Mouse (Mus musculus) liver, embryonic 13.5 days (tissue): ENCODE data around the gene Akt1. TPM values are rescaled to one million over a fixed set of nuclear protein-coding genes. Genes with fewer than 3 reads are reported as not detected.
A peak's percentile ranks its signal among the peaks of the same experiment; 100 is the strongest.

ENCODE experiments used
- ATAC-seq: fragments of 200-750 bp; cut with Nextera tagmentation; 2 replicates; pipeline ENCODE4 v1.8.0; 2017; ENCODE audit warnings: low read depth, mild to moderate bottlenecking, moderate number of reproducible peaks, moderate library complexity
- DNase-seq: peaks from one replicate; pipeline ENCODE4 v3.0.0; 2022
- H3K27ac ChIP-seq: fragments of 300-500 bp; sonication (generic); 2 replicates; pipeline ENCODE4 v1.5.1; 2015; ENCODE audit warnings: moderate library complexity, mild to moderate bottlenecking, inconsistent platforms
- H3K27me3 ChIP-seq: fragments of 300-500 bp; sonication (generic); 2 replicates; pipeline ENCODE4 v1.6.1; 2015; ENCODE audit warnings: mild to moderate bottlenecking, inconsistent platforms
- H3K36me3 ChIP-seq: fragments of 300-500 bp; sonication (generic); 2 replicates; pipeline ENCODE4 v1.6.1; 2015; ENCODE audit warnings: mild to moderate bottlenecking, inconsistent platforms
- H3K4me1 ChIP-seq: fragments of 300-500 bp; sonication (generic); replicated peaks from 2 replicates; pipeline ENCODE4 v1.6.1; 2015; ENCODE audit warnings: inconsistent platforms
- H3K4me2 ChIP-seq: fragments of 300-500 bp; sonication (generic); 2 replicates; pipeline ENCODE4 v1.6.1; 2015; ENCODE audit warnings: inconsistent platforms, mild to moderate bottlenecking, moderate library complexity
- H3K4me3 ChIP-seq: fragments of 300-500 bp; sonication (generic); replicated peaks from 2 replicates; pipeline ENCODE4 v1.5.1; 2015; ENCODE audit warnings: mild to moderate bottlenecking, inconsistent platforms
- H3K9ac ChIP-seq: fragments of 300-500 bp; sonication (generic); 2 replicates; pipeline ENCODE4 v1.6.1; 2015; ENCODE audit warnings: mild to moderate bottlenecking, inconsistent platforms
- H3K9me3 ChIP-seq: fragments of 300-500 bp; sonication (generic); replicated peaks from 2 replicates; pipeline ENCODE4 v1.6.1; 2016; ENCODE audit warnings: inconsistent platforms
- WGBS: fragments of 180-500 bp; shearing (Covaris S2); methylation state at CpG from one replicate; pipeline ENCODE4 v1.1.7; 2015; ENCODE audit not compliant: insufficient replicate concordance; 5-methylcytosine and 5-hydroxymethylcytosine counted together
- polyA plus RNA-seq: library from polyadenylated mRNA; unstranded; fragments of >200 nt; fragmentation: Nextera tagmentation; extraction: Ambion mirVana; gene quantifications from 2 replicates; pipeline ENCODE4 v1.2.1, GENCODE M21; 2015

Akt1 gene
- polyA plus RNA-seq, 1 experiment from 2014 or later: 17.9 TPM

DNA sequence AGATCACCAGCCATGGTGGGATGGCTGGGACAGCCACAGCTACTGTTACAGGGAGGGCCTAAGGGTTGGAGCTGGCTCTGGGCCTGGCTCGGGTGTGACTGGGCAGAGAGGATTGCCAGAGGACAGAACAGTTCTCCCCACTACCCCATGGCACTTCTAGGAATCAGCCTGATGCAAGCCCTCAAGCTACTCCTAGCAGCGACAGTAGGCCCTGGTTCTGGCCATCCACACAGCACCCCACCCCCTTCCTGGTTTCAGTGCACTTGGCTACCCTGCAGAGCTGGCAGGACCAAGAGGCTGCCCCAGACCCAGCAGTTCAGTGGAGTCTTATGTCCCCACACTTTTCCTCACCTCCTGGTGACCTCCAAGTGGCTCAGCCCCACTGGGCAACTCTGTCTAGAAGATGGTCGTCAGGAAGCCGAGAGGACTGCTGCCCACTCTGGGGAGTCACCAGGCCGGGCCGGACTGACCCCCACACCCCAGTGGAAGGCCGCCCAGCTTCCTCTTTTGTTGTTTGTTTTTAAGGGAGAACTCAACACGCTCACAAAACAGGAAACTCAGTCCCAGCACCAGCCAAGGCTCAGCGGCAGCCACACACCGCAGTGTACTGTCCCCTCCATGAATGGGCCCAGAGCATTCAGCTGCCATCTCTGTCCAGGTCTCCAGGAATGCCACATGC, 6.9 kb downstream of the Akt1 start:
- no peak for ATAC-seq

DNA sequence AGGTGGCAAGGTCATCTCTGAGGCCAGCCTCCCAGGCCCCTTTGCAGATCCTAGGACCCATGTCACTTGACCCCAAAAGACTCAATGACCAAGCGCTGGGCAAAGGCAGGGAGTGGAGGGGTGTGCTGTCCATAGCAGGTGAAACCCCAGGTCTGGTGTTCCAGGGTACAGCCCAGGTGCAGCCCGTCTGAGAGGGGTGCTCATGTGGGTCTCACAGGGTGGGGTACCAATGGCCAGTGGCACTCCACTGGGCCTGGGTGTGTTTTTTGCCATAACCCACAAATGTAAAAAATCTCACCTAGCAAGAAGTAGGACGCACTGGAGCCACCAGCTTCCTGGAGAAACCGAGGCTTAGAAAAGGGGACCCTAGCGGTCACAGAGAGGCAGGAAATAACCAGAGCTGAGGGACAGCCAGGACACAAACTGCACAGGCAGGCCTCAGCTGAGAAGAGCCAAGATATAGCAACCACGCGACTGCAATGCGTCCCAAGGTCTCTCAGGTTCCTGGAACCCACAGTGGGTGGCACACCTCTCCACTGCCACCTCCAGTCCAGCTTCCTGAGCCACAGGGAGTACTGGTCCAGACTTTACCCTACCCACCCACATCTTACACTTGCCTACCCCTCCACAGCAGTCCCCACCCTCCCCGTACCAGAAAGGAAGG, 8.7 kb downstream of the Akt1 start:
- Histone ChIP-seq H3K4me3 (no peak overlapping the region), H3K9ac (no peak overlapping the region), H3K27me3 (no peaks in the 10 kb centered on the region), H3K36me3 (peaks cover 95% of the 10 kb centered on the region), H3K4me2 (no peak overlapping the region), H3K9me3 (no peaks in the 10 kb centered on the region), H3K4me1 (peaks cover 54% of the 10 kb centered on the region), H3K27ac (peak overlapping the region; percentile 1; the same call in 1 of the 2 replicates)
- ATAC-seq (no peak), DNase-seq (no peak)
- WGBS: 77% methylated on average over 9 of the region's 9 CpGs

More for the DNA sequence above, 6.9 kb downstream of the Akt1 start:
- no peak overlapping the region for H3K4me2 ChIP-seq
- H3K36me3 ChIP-seq: peaks cover 85% of the 10 kb centered on the region
- 55% methylated on average over 10 of the region's 10 CpGs for WGBS
- peaks cover 62% of the 10 kb centered on the region for H3K4me1 ChIP-seq
- H3K9ac ChIP-seq: no peak overlapping the region
- no peak overlapping the region for H3K4me3 ChIP-seq
- no peaks in the 10 kb centered on the region for H3K27me3 ChIP-seq
- no peak for DNase-seq
- no peaks in the 10 kb centered on the region for H3K9me3 ChIP-seq
- H3K27ac ChIP-seq: no peak overlapping the region; the same call in 1 of the 2 replicates

DNA sequence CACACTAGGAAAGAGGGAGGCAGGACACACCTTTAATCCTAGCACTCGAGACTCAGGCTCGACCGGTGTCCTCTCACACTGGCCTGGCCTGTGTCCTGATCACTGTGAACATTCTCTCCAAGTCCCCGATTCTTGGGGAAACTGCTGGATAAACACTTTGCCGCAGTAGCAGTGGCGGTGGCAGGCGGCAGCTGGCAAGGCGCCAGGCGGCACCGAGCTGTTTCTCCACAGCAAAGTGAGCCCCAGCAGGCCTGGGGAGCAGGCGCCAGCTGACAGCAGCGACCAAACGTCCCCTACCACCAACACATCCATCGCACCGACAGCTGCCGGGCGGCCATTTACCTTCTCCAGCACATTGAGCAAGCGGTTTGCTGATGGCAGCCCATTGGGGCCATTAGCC, 9.2 kb downstream of the Akt1 start:
- DNase-seq (no peak), ATAC-seq (no peak)
- Histone ChIP-seq H3K4me1 (peaks cover 51% of the 10 kb centered on the region), H3K27ac (no peak overlapping the region; the same call in 1 of the 2 replicates), H3K36me3 (peaks cover 95% of the 10 kb centered on the region), H3K9ac (no peak overlapping the region), H3K4me3 (no peak overlapping the region), H3K9me3 (no peaks in the 10 kb centered on the region), H3K4me2 (no peak overlapping the region), H3K27me3 (no peaks in the 10 kb centered on the region)
- 79% methylated on average over 18 of the region's 18 CpGs for WGBS

DNA sequence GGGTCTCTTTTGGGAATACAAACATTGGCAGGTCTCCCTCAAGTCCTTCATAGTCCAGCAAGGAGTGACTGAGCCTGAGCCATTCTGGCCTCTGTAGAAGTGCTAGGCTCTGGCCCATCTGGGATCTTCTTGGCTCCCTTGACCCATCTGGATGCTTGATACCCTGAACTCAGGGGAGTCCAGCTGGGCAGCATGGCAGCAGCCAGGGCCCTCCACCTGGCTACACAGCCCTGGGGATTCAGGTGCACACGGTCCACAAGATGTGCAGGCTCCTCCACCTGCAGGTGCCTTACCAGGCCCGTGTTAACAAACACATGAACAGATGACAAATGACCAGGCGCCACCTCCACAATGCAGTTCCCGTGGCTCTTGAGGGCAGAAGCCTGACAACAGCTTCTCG, 10.0 kb downstream of the Akt1 start:
- no peak for DNase-seq
- H3K4me2 ChIP-seq: no peak overlapping the region
- H3K4me1 ChIP-seq: peaks cover 46% of the 10 kb centered on the region
- no peaks in the 10 kb centered on the region for H3K9me3 ChIP-seq
- H3K27me3 ChIP-seq: no peaks in the 10 kb centered on the region
- H3K4me3 ChIP-seq: no peak overlapping the region
- H3K9ac ChIP-seq: no peak overlapping the region
- no peak overlapping the region for H3K27ac ChIP-seq
- H3K36me3 ChIP-seq: peaks cover 93% of the 10 kb centered on the region
- WGBS: 80% methylated on average over 5 of the region's 5 CpGs
- ATAC-seq: no peak

DNA sequence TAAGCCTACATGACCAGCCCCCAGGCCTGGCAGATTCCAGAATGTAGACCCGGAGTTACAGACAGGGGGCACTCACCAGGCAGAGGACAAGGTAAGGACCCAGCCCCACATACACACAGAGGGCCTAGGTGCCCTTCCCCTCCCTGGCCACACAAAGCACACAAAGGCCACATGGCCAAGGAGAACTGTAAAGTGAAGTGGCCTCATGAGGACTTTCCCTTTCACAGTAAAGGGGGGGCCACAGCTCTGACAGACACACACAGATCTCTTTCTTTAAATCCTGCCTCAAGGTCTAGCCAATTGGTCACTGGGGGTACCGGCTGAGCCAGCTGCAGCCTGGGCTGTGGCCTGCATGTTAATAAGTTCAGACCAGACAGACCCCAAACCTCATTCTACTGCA, 10.6 kb downstream of the Akt1 start:
- H3K4me3 ChIP-seq: no peak overlapping the region
- peaks cover 93% of the 10 kb centered on the region for H3K36me3 ChIP-seq
- H3K4me2 ChIP-seq: no peak overlapping the region
- ATAC-seq: no peak
- 76% methylated on average over 2 of the region's 2 CpGs for WGBS
- H3K27me3 ChIP-seq: no peaks in the 10 kb centered on the region
- peaks cover 43% of the 10 kb centered on the region for H3K4me1 ChIP-seq
- H3K9ac ChIP-seq: no peak overlapping the region
- DNase-seq: no peak
- H3K27ac ChIP-seq: no peak overlapping the region
- H3K9me3 ChIP-seq: no peaks in the 10 kb centered on the region

DNA sequence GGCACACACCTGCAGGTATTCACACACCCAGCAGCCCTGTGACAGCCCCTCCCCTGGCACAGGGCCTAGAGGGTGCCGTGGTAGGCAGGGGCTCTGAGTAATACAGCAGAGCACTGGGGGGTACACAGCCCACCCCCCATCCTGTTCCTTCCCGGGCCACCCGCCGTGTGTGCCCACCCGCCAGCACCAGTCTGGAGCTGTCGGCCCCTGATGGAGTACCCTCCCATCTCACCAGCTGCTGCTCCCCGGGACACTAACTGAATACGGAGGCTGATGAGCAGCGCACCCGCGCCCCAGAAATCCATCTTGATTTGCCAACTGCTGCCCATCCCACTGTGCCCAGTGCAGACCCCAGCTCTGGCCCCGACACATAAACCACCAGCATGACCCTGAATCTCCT, 11.0 kb downstream of the Akt1 start:
- DNase-seq: no peak
- H3K27ac ChIP-seq: no peak overlapping the region
- H3K4me2 ChIP-seq: no peak overlapping the region
- no peak for ATAC-seq
- H3K4me1 ChIP-seq: peaks cover 43% of the 10 kb centered on the region
- H3K4me3 ChIP-seq: no peak overlapping the region
- no peak overlapping the region for H3K9ac ChIP-seq
- peaks cover 93% of the 10 kb centered on the region for H3K36me3 ChIP-seq
- WGBS: 84% methylated on average over 12 of the region's 12 CpGs
- H3K27me3 ChIP-seq: no peaks in the 10 kb centered on the region
- no peaks in the 10 kb centered on the region for H3K9me3 ChIP-seq

DNA sequence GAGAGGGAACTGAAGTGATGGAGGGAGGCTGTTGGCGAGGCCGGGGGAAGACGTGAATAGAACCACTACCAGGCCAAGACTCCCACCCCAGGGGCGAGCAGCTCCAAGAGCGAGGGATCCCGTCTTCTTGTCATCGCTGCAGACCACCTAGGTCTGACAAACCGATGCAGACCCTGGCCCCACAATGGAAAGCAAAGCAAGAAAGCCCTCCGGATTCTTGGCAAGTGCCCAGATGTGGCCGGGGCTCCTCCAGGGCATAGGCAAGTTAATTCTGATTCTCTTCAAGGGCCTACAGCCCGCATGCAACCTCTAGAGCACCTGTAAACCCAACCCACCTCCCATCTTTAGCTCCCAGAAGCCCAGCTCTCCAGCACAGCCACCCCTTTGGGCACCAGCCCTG, 11.4 kb downstream of the Akt1 start:
- H3K27me3 ChIP-seq: no peaks in the 10 kb centered on the region
- H3K27ac ChIP-seq: no peak overlapping the region
- no peak overlapping the region for H3K4me2 ChIP-seq
- ATAC-seq (no peak), DNase-seq (no peak)
- H3K4me3 ChIP-seq: no peak overlapping the region
- no peak overlapping the region for H3K9ac ChIP-seq
- H3K9me3 ChIP-seq: no peaks in the 10 kb centered on the region
- peaks cover 93% of the 10 kb centered on the region for H3K36me3 ChIP-seq
- WGBS: 85% methylated on average over 11 of the region's 11 CpGs
- peaks cover 39% of the 10 kb centered on the region for H3K4me1 ChIP-seq

DNA sequence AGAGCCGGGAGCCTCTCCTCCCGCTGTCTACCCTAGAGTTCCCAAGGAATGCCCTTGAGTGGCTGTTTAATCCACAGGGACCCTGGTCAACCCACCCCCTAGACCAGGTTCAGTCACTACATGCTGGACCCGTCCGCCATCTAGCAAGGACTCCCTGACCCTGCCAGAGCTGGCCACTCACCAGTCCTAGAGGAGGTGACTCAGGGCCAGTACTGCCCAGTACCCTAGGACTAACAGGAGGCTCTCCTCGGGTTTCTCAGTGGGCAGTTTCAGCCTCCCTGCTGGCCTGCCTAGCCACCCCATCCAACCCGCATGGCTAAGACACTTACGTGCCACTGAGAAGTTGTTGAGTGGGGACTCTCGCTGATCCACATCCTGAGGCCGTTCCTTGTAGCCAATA, 12.8 kb downstream of the Akt1 start:
- WGBS: 85% methylated on average over 9 of the region's 9 CpGs
- no peak for DNase-seq

DNA sequence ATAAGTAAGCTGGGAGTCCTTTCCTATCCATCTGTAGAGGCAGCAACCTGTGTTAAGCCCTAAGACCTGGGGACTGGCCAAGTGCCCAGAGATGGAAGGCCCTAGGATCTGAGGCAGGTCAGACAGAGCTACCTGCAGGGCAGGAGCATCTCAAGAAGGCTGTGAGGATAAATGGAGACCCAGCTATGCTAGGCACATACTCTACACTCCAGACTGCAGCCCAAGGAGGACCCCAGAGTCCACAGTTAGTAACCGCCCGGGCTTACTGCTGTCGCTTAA, 13.4 kb downstream of the Akt1 start:
- H3K4me1 ChIP-seq: peaks cover 25% of the 10 kb centered on the region
- no peak for ATAC-seq

More for the DNA sequence above, 12.8 kb downstream of the Akt1 start:
- H3K9ac ChIP-seq: no peak overlapping the region
- H3K4me2 ChIP-seq: no peak overlapping the region
- peaks cover 93% of the 10 kb centered on the region for H3K36me3 ChIP-seq
- H3K27me3 ChIP-seq: no peaks in the 10 kb centered on the region
- ATAC-seq: no peak
- no peak overlapping the region for H3K4me3 ChIP-seq
- no peaks in the 10 kb centered on the region for H3K9me3 ChIP-seq
- 0 out of 2 replicates have a peak overlapping the region, but pooled peaks have one; percentile 26 for H3K27ac ChIP-seq
- peaks cover 29% of the 10 kb centered on the region for H3K4me1 ChIP-seq

DNA sequence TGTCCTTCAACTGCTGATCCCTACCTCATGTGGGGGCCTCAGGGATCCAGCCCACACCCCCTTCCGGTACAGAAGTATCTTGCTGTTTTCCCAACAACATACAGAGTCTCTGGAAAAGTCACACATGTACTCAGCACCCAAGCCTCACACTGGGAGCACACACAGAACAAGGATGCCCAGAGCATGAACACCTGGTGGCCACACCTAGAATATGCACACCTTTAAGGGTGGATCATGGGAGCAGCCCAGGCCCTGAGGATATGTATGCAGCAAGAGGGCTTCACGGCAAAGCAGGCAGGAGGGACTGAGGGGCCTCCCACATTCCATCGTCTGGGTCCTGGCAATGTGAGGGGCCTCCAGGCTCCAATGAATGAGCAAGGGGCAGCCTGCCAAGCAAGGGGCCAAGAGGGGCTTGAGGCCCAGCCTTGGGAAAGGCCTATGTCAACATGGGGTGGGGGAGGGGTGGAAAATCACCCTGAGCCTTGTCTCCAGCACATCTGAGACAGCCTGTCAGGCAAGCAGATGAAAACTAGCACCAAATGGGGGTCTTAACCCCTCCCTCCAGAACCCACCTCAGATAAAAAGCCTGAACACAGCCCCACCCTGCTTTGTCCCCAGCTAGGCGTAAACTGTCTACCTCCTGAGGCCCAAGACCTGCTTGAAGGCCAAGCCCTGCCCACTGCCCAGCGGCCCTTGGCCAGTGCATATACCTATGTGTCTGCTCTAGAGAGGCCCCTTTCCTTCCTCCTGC, 13.9 kb downstream of the Akt1 start:
- WGBS: 67% methylated on average over 5 of the region's 5 CpGs
- no peak overlapping the region for H3K4me3 ChIP-seq
- no peak overlapping the region for H3K9ac ChIP-seq
- H3K4me2 ChIP-seq: no peak overlapping the region
- H3K9me3 ChIP-seq: no peaks in the 10 kb centered on the region
- peak overlapping the region; percentile 26 for H3K27ac ChIP-seq
- no peak for ATAC-seq
- H3K36me3 ChIP-seq: peaks cover 93% of the 10 kb centered on the region
- H3K27me3 ChIP-seq: no peaks in the 10 kb centered on the region
- H3K4me1 ChIP-seq: peaks cover 21% of the 10 kb centered on the region
- no peak for DNase-seq

More for the DNA sequence above, 13.4 kb downstream of the Akt1 start:
- H3K27me3 ChIP-seq: no peaks in the 10 kb centered on the region
- peak overlapping the region; percentile 26 for H3K27ac ChIP-seq
- no peak overlapping the region for H3K9ac ChIP-seq
- DNase-seq: no peak
- H3K36me3 ChIP-seq: peaks cover 93% of the 10 kb centered on the region
- H3K4me2 ChIP-seq: no peak overlapping the region
- no peaks in the 10 kb centered on the region for H3K9me3 ChIP-seq
- H3K4me3 ChIP-seq: no peak overlapping the region
- WGBS: 90% methylated on average over 3 of the region's 3 CpGs

DNA sequence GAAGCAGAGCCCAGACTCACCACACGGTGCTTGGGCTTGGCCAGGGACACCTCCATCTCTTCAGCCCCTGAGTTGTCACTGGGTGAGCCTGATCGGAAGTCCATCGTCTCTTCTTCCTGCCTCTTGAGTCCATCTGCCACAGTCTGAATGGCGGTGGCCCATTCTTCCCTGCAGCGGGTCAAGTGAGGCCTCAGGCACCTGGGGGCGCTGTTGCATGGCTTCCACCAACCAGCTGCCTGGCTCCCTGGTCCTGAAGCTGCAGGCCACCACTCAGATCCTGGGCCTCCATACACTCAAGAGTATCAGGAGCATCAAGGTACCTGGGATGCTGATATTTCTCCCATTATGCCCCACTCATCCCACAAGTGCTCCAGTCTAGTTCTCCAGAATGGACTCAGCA, 15.6 kb downstream of the Akt1 start:
- H3K27me3 ChIP-seq: no peaks in the 10 kb centered on the region
- no peak overlapping the region for H3K4me3 ChIP-seq
- H3K36me3 ChIP-seq: peaks cover 96% of the 10 kb centered on the region
- WGBS: 82% methylated on average over 6 of the region's 6 CpGs
- no peaks in the 10 kb centered on the region for H3K9me3 ChIP-seq
- DNase-seq (no peak), ATAC-seq (no peak)
- H3K4me2 ChIP-seq: no peak overlapping the region
- peaks cover 18% of the 10 kb centered on the region for H3K4me1 ChIP-seq
- no peak overlapping the region for H3K27ac ChIP-seq
- no peak overlapping the region for H3K9ac ChIP-seq
